ENCODE assay signal across 33 mouse cellular contexts in the genomic region with DNA sequence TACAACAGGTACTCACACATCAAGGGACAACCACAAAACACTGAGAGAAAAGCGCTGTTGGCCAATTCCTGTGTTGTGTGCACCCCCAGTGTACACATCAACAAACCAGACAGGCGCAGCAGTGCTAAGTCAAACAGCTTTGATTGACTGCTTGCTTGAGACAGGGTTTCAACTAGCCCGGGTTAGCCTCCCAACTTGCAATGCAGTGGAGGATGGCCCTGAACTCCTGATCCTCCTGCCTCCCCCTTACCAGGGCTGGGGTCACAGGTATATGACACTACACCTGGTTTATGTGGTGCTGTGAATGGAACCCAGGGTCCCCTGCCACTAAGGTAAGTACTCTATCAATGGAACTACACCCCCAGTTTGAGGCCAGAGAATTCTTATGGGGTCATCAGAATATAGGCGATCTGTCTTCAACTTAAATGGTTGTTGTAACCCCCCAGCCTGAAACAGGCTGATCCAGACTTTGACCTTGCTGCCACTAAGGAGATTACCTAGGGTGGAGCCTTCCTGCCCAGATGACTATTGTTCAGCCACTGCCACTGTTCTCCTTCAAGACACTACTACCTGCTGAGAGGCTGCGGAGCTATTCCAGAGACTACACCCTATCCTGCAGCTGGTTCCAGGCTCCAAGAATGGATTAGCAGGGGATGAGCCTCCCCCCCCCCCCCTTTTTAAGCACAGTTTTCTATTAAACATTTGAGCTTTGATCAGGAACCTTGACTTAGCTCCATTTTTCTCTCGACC. TPM values are rescaled to one million over a fixed set of nuclear protein-coding genes. Genes with fewer than 3 reads are reported as not detected.
DNase-seq lines count a peak whose midpoint lies in the region; ATAC-seq and TF ChIP-seq lines count a peak whose summit lies in the region.
"Had no signal": no experiment of that assay in that cellular context is flagged by ENCODE, and none has a peak within 500 bp of the region (broad histone marks: within the 10 kb centered on the region; RNA-seq: fewer than 3 reads in every experiment).

No protein-coding gene starts in this region.

- no peak overlapping the region for H3K4me2 ChIP-seq in liver, embryonic 15.5 days
- H3K4me2 ChIP-seq in liver, postnatal 0 days (ENCODE audit: low read depth, low read length), result no peak overlapping the region
- H3K4me2 ChIP-seq in intestine, embryonic 16.5 days (ENCODE audit: low read depth, low read length), result no peak overlapping the region; the same call in 1 of the 2 replicates
- H3K4me2 ChIP-seq in stomach, postnatal 0 days (replicated peaks; ENCODE audit: low read depth), result no peak overlapping the region
- H3K4me2 ChIP-seq in liver, embryonic 12.5 days, result no peak overlapping the region
- H3K4me2 ChIP-seq: embryonic facial prominence, embryonic 13.5 days; forebrain, embryonic 12.5 days; hindbrain, embryonic 14.5 days had no signal

- TF ChIP-seq CTCF in liver, postnatal 0 days (IDR thresholded peaks at IDR 0.05; ENCODE audit: low read depth), result no peak
- TF ChIP-seq CTCF in stomach, postnatal 0 days (IDR thresholded peaks at IDR 0.05; ENCODE audit: low read depth), result no peak

- no peaks in the 10 kb centered on the region for H3K36me3 ChIP-seq in liver, embryonic 15.5 days (replicated peaks)
- no peaks in the 10 kb centered on the region for H3K36me3 ChIP-seq in liver, postnatal 0 days (replicated peaks; ENCODE audit: insufficient read depth, low read length)
- H3K36me3 ChIP-seq in intestine, embryonic 16.5 days (ENCODE audit: control insufficient read depth, insufficient read depth, low read length), result peaks cover 4% of the 10 kb centered on the region; the same call in 1 of the 2 replicates
- H3K36me3 ChIP-seq in stomach, postnatal 0 days (ENCODE audit: control insufficient read depth, insufficient read depth, low read length), result no peaks in the 10 kb centered on the region
- H3K36me3 ChIP-seq in liver, embryonic 12.5 days, result 0 out of 2 replicates have a peak, but pooled peaks cover 3% of the 10 kb centered on the region
- H3K36me3 ChIP-seq: G1E had no signal

- no peak for TF ChIP-seq EP300 in liver, postnatal 0 days (IDR thresholded peaks at IDR 0.05; ENCODE audit: low read depth)
- TF ChIP-seq EP300 in stomach, postnatal 0 days (optimal IDR thresholded peaks at IDR 0.05), result no peak

- no peaks in the 10 kb centered on the region for H3K9me3 ChIP-seq in liver, embryonic 15.5 days (replicated peaks)
- peaks cover 4% of the 10 kb centered on the region; the same call in 1 of the 2 replicates for H3K9me3 ChIP-seq in liver, postnatal 0 days (ENCODE audit: low read length)
- H3K9me3 ChIP-seq in intestine, embryonic 16.5 days (ENCODE audit: control insufficient read depth, low read length), result peaks cover 4% of the 10 kb centered on the region; the same call in 1 of the 2 replicates
- H3K9me3 ChIP-seq in stomach, postnatal 0 days (ENCODE audit: control insufficient read depth, low read length), result no peaks in the 10 kb centered on the region
- H3K9me3 ChIP-seq in liver, embryonic 12.5 days (replicated peaks), result no peaks in the 10 kb centered on the region
- H3K9me3 ChIP-seq: embryonic facial prominence, embryonic 13.5 days; G1E had no signal

- no peak for DNase-seq in liver, postnatal 0 days
- DNase-seq in R1 (ENCODE audit: low read depth, low spot score), result peak; percentile 95
- no peak for DNase-seq in stomach, postnatal 0 days (ENCODE audit: low spot score)
- DNase-seq in spleen, postnatal 4 days (ENCODE audit: low spot score in 2 of 2), result no peak
- DNase-seq: adrenal gland, postnatal 10 days; adrenal gland, postnatal 36 days; B cell, adult 2 months; cerebellum, adult 11 months; cerebellum, adult 2 months; cerebellum, adult 9-11 months; cerebellum, postnatal 25 days; embryo, embryonic 11 days; gastrocnemius, adult 2 months; gastrocnemius, postnatal 14 days; heart, adult 11 months; heart, postnatal 14 days; heart, postnatal 4 days; kidney, adult 8-10 months had no signal

- WGBS in liver, embryonic 15.5 days (ENCODE audit: insufficient replicate concordance), result 64% methylated on average over 6 of the region's 6 CpGs
- WGBS in liver, postnatal 0 days (ENCODE audit: insufficient replicate concordance), result 68% methylated on average over 6 of the region's 6 CpGs
- WGBS in intestine, embryonic 16.5 days, result 84% methylated on average over 6 of the region's 6 CpGs
- WGBS in stomach, postnatal 0 days, result 77% methylated on average over 6 of the region's 6 CpGs
- 78% methylated on average over 6 of the region's 6 CpGs for WGBS in liver, embryonic 12.5 days (ENCODE audit: insufficient replicate concordance)

- H3K27ac ChIP-seq in liver, embryonic 15.5 days (replicated peaks), result no peak overlapping the region
- H3K27ac ChIP-seq in liver, postnatal 0 days (ENCODE audit: low read depth), result no peak overlapping the region
- H3K27ac ChIP-seq in intestine, embryonic 16.5 days (ENCODE audit: low read length), result peak overlapping the region; percentile 53; the same call in 1 of the 2 replicates
- 0 out of 2 replicates have a peak overlapping the region, but pooled peaks have one; percentile 4 for H3K27ac ChIP-seq in stomach, postnatal 0 days (replicated peaks)
- H3K27ac ChIP-seq in liver, embryonic 12.5 days, result no peak overlapping the region
- H3K27ac ChIP-seq: embryonic facial prominence, embryonic 10.5 days; forebrain, embryonic 12.5 days; hindbrain, embryonic 14.5 days had no signal

- H3K4me1 ChIP-seq in liver, embryonic 15.5 days (replicated peaks), result peaks cover 26% of the 10 kb centered on the region; the same call in 1 of the 2 replicates
- H3K4me1 ChIP-seq in liver, postnatal 0 days (ENCODE audit: insufficient read depth), result peaks cover 10% of the 10 kb centered on the region
- H3K4me1 ChIP-seq in intestine, embryonic 16.5 days (ENCODE audit: control insufficient read depth, insufficient read depth, low read length), result peaks cover 60% of the 10 kb centered on the region
- H3K4me1 ChIP-seq in stomach, postnatal 0 days (replicated peaks; ENCODE audit: control insufficient read depth, insufficient read depth), result peaks cover 15% of the 10 kb centered on the region
- peaks cover 45% of the 10 kb centered on the region for H3K4me1 ChIP-seq in liver, embryonic 12.5 days

- H3K9ac ChIP-seq in liver, embryonic 15.5 days, result no peak overlapping the region
- H3K9ac ChIP-seq in liver, postnatal 0 days (replicated peaks), result no peak overlapping the region
- no peak overlapping the region for H3K9ac ChIP-seq in intestine, embryonic 16.5 days (ENCODE audit: low read depth, low read length)
- H3K9ac ChIP-seq in stomach, postnatal 0 days (ENCODE audit: low read length), result no peak overlapping the region
- no peak overlapping the region for H3K9ac ChIP-seq in liver, embryonic 12.5 days
- H3K9ac ChIP-seq: embryonic facial prominence, embryonic 13.5 days; forebrain, embryonic 12.5 days; heart, embryonic 12.5 days; hindbrain, embryonic 14.5 days had no signal

- ATAC-seq in liver, embryonic 15.5 days (ENCODE audit: insufficient read depth), result peak; percentile 8; the same call in 1 of the 2 replicates
- no peak for ATAC-seq in liver, postnatal 0 days
- ATAC-seq in intestine, embryonic 16.5 days, result no peak
- ATAC-seq in stomach, postnatal 0 days (ENCODE audit: low FRiP score, low TSS enrichment), result no peak
- no peak for ATAC-seq in cerebellum, adult (ENCODE audit: insufficient number of reproducible peaks, low FRiP score, low TSS enrichment)
- no peak for ATAC-seq in liver, embryonic 12.5 days
- ATAC-seq: activated CD4-positive, CD25-positive, alpha-beta regulatory T cell, adult 4 months; forebrain, embryonic 16.5 days; Patski had no signal

- no peaks in the 10 kb centered on the region for H3K27me3 ChIP-seq in liver, embryonic 15.5 days
- H3K27me3 ChIP-seq in liver, postnatal 0 days (ENCODE audit: insufficient read depth, low read length), result no peaks in the 10 kb centered on the region
- H3K27me3 ChIP-seq in intestine, embryonic 16.5 days (replicated peaks; ENCODE audit: control insufficient read depth, insufficient read depth, low read length), result no peaks in the 10 kb centered on the region
- no peaks in the 10 kb centered on the region for H3K27me3 ChIP-seq in stomach, postnatal 0 days (ENCODE audit: control insufficient read depth, insufficient read depth, low read length)
- H3K27me3 ChIP-seq in liver, embryonic 12.5 days (replicated peaks), result no peaks in the 10 kb centered on the region
- H3K27me3 ChIP-seq: CH12.LX; embryonic facial prominence, embryonic 13.5 days; forebrain, embryonic 12.5 days; heart, embryonic 12.5 days; Patski had no signal

- no peak overlapping the region for H3K4me3 ChIP-seq in liver, embryonic 15.5 days (replicated peaks)
- H3K4me3 ChIP-seq in liver, postnatal 0 days (ENCODE audit: low read depth, low read length), result no peak overlapping the region
- H3K4me3 ChIP-seq in intestine, embryonic 16.5 days (ENCODE audit: low read length), result no peak overlapping the region
- no peak overlapping the region for H3K4me3 ChIP-seq in stomach, postnatal 0 days (ENCODE audit: low read depth, low read length)
- H3K4me3 ChIP-seq in liver, embryonic 12.5 days, result no peak overlapping the region
- H3K4me3 ChIP-seq: embryonic facial prominence, embryonic 10.5 days; embryonic facial prominence, embryonic 13.5 days; erythroblast, embryonic 14.5 days; forebrain, embryonic 12.5 days; gastrocnemius, adult 2 months; heart, embryonic 12.5 days had no signal

RNA-seq across cellular contexts. Expression of a gene that starts 17.7 kb away (rescaled TPM):
- 10.2 and 14.2 TPM in 2 replicates for polyA plus RNA-seq in liver, embryonic 15.5 days (2015; fragmentation: Nextera tagmentation; extraction: Ambion mirVana)
- polyA plus RNA-seq in liver, postnatal 0 days (2015; fragmentation: Nextera tagmentation; extraction: Ambion mirVana), result 10.0 and 11.0 TPM in 2 replicates
- 66.5 and 66.6 TPM in 2 replicates for polyA plus RNA-seq in intestine, embryonic 16.5 days (2015; fragmentation: Nextera tagmentation; extraction: Ambion mirVana)
- 42.4 and 47.0 TPM in 2 replicates for polyA plus RNA-seq in stomach, postnatal 0 days (2015; fragmentation: Nextera tagmentation; extraction: Ambion mirVana)
- polyA plus RNA-seq in liver, embryonic 12.5 days (2016; fragmentation: Nextera tagmentation; extraction: Ambion mirVana), result 23.5 and 26.4 TPM in 2 replicates

Comparison
In these comparisons a context has a peak if more than half of its experiments do, and no peak if none do; other contexts are left out.
1. H3K27ac ChIP-seq: peak in intestine, embryonic 16.5 days (single experiment) and stomach, postnatal 0 days (single experiment); none in liver, embryonic 15.5 days (single experiment), liver, postnatal 0 days (single experiment) and liver, embryonic 12.5 days (single experiment).